Mouse (Mus musculus) lung, postnatal 0 days (tissue): ENCODE measurements around the gene Megf6.

Experiments
- CTCF ChIP-seq: IDR thresholded peaks from 2 replicates; pipeline ENCODE4 v1.5.1; 2016; ENCODE audit warnings: antibody characterized with exemption, mild to moderate bottlenecking
- EP300 ChIP-seq: IDR thresholded peaks from 2 replicates; pipeline ENCODE4 v1.6.1; 2016; ENCODE audit warnings: antibody characterized with exemption, mild to moderate bottlenecking, control low read depth

- no peak for TF ChIP-seq CTCF
- no peak for TF ChIP-seq EP300
Observed at GRCm38 (mm10) chr4:154313622-154313967, 143.1 kb downstream of the Megf6 start.
